Mouse (Mus musculus) erythroblast, adult 5-6 weeks (primary cell): ENCODE measurements around the gene Cacna1h. TPM values are rescaled to one million over a fixed set of nuclear protein-coding genes. Genes with fewer than 3 reads are reported as not detected.
A peak's percentile ranks its signal among the peaks of the same experiment; 100 is the strongest.

Experiments
- ATAC-seq: replicated peaks from 2 replicates; pipeline ENCODE4 v1.8.0; 2016; ENCODE audit warnings: moderate number of reproducible peaks, mild to moderate bottlenecking, moderate TSS enrichment, inconsistent platforms; ENCODE audit not compliant: poor library complexity, low FRiP score, severe bottlenecking
- total RNA-seq, 2 experiments: library from RNA; stranded (forward) in 1 of 2; stranded (reverse) in 1 of 2; fragments of 150-400 nt in 1 of 2; fragments of 200-764, 138-1000 nt in 1 of 2; gene quantifications; 2 replicates each; pipeline versions ENCODE4 v1.2.3 to v1.2.4; 2015 to 2017; ENCODE audit warnings: low replicate concordance in 2 of 2

The Cacna1h gene
- total RNA-seq, 2 experiments from 2014 or later: 0.43 TPM; not detected in 1

DNA sequence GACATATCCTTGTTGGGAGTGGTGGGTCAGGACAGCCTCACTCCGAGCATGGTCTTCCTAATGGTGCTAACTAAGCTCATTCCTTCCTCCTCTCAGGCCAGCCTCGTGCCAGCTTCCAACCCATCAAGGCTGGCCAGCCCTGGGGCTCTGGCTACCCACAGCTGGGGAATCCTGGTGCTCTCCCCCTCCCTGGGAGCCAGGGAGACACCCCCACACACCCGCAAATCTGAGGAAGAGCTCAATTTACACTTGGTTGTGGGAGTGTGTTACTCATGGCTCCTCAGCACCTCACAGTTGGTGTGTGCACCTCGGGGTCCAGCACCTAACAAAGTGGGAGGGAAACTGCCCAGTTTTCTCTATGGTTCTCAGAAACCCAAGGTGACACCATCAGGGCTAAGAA, 22.3 kb downstream of the Cacna1h start:
- ATAC-seq: no peak

GRCm38 (mm10) chr17:25410786-25411185, 22.8 kb downstream of the Cacna1h start:
- no peak for ATAC-seq

GRCm38 (mm10) chr17:25410180-25410579, 23.4 kb downstream of the Cacna1h start:
- ATAC-seq: no peak

- no peak for ATAC-seq
These were observed 24.0 kb downstream of the Cacna1h start for GRCm38 (mm10) chr17:25409621-25410020.

DNA sequence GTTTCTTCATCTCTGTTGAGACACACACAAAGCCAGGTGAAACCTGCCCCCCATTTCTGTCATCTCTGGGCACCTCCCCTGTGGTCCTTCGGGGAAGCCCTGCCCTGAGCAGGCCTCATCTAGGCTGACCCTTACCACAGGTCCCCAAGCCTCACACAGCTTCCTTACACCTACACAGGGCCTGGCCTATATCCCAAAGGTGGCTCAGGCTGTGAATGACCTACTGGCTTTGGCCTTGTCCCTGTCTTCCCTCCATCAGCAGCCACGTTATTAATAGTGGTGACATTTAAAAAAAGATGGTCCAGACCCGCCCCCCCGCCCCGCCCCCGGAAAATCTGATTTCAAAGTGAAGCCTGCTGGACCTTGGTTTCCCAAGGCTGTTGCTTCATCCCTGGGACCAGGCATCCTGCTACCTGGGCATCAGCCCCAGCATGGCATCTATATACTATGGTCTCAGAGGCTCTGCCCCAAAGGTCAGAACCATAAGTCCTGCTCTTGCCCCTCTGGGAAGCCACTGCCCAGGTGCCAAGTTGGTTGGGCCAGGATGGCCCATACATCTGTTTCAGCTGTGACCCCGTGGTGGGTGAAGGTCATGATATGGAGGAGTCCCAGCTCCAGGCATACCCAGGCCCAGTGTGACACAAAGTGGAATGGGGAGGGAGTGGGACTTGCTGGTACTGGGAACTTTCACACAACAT, 25.1 kb downstream of the Cacna1h start:
- no peak for ATAC-seq

- no peak for ATAC-seq
These were observed 26.2 kb downstream of the Cacna1h start for GRCm38 (mm10) chr17:25407352-25407751.

- ATAC-seq: no peak
These were observed 27.6 kb downstream of the Cacna1h start for GRCm38 (mm10) chr17:25406011-25406441.

- ATAC-seq: no peak
These were observed 28.2 kb downstream of the Cacna1h start for GRCm38 (mm10) chr17:25405224-25405895.

- ATAC-seq: no peak
These were observed 29.4 kb downstream of the Cacna1h start for GRCm38 (mm10) chr17:25404190-25404589.

DNA sequence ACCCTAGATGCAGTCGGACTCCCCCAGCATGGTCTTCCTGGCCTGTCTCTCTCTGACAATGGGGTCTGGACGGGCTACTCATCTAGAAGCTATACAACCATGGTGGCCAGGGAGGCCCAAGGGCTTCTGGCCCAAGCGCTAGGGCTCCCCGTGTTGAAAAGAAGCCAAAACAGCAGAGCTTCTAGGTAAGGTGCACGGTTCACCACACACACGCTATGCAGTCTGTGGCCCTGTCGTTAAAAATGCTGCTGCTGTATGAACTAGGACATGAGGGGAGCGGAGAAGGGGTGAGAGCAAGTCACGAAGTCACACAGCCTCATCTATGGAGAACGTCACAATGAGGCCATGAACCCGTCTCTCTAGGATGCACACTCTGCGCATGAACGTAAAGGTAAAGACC, 31.4 kb downstream of the Cacna1h start:
- ATAC-seq: no peak

- no peak for ATAC-seq
These were observed 32.1 kb downstream of the Cacna1h start for GRCm38 (mm10) chr17:25401491-25401890.

DNA sequence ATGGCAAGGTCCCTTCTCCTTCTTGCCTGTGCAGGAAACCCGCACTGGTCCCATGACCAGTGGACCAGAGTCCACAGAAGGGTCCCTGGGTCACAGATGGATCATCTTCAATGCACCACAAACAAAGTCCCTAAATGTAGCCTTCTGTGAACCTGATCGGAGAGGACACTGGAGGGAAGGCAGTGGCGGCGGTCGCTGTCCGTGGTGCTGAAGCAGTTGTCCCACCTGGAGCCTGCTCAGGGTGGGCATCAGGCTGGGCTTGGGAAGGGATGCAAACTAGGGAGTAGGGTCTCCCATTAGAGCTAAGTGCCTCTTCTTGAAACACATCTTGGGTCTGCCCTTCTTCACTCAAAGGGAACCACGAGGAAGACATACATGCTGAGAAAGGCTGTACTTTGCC, 33.1 kb downstream of the Cacna1h start:
- no peak for ATAC-seq

DNA sequence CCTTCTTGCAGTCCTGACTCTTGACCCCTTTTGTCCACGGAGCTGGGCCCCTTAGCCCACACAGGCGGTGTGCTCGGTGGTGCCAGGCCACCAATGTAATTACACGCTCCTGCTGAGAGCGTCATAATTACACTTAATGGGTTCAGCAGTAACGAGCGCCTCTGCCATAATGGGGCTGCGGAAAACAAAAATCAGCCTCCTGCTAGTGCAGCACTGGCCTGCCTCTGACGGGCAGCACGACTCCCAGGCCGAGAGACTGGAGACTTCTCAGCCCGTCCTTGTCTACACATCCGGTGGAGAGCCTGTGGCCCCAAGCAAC, 35.1 kb downstream of the Cacna1h start:
- ATAC-seq: no peak

- peak; percentile 79 for ATAC-seq
These were observed 35.6 kb downstream of the Cacna1h start for GRCm38 (mm10) chr17:25397804-25398519.

- no peak for ATAC-seq
These were observed 39.1 kb downstream of the Cacna1h start for GRCm38 (mm10) chr17:25394526-25394925.

DNA sequence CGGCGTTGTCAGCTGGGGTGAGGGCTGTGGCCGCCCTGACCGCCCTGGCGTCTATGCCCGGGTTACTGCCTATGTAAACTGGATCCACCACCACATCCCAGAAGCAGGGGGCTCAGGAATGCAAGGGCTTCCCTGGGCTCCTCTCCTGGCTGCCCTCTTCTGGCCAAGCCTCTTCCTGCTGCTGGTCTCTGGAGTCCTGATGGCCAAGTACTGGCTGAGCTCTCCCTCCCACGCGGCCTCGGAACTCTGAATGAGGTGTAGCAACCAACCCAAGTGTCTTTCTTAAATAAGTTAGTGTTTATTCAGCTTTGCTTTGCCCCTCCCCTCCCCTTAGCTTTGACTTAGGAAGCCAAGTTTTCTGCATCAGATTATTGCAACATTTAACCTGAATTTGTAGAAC, 59.6 kb downstream of the Cacna1h start:
- ATAC-seq: no peak

DNA sequence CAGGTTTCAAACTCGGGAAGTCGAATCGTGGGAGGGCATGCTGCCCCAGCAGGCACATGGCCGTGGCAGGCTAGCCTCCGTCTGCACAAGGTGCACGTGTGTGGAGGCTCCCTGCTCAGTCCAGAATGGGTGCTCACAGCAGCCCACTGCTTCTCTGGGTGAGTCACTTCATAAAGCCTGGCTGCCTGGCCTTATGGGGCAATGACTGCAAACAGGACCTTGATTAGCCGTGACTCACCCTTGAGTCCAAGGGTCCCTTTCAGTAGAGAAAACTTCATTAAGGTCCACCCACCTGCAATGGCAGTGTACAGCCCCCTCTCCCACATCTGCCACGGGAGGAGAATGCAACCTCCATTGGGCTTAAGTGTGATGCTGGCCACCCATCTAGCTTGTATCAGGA, 61.1 kb downstream of the Cacna1h start:
- ATAC-seq: no peak

- ATAC-seq: no peak
These were observed 64.6 kb downstream of the Cacna1h start, which contains the start of gene Tpsg1 for GRCm38 (mm10) chr17:25368973-25369372. Tpsg1 (plus strand) TSS chr17:25369273.

DNA sequence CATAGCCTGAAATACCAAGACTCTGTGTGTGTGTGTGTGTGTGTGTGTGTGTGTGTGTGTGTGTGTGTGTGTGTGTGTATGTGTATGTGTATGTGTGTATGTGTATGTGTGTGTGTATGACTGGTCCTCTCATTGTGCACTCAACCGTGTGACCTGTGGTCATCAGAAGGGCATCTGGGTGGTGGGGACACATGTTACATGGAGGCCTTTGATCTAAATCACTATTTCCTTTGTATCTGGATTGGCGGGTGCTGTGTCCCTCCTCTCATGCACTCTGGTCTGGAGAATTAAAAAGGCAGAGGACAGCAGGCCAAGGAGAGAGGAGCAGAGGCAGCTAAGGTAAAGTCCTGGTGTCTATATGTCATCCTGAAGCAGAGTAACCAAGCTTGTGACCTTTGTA, 67.6 kb downstream of the Cacna1h start, which contains the start of gene Tpsb2:
Gene Tpsb2 (plus strand): TSS at position 301 of the 400 bp plus-strand sequence.
- ATAC-seq: no peak

GRCm38 (mm10) chr17:25363726-25364125, 69.9 kb downstream of the Cacna1h start:
- ATAC-seq: peak; percentile 47; the same call in 1 of the 2 replicates

DNA sequence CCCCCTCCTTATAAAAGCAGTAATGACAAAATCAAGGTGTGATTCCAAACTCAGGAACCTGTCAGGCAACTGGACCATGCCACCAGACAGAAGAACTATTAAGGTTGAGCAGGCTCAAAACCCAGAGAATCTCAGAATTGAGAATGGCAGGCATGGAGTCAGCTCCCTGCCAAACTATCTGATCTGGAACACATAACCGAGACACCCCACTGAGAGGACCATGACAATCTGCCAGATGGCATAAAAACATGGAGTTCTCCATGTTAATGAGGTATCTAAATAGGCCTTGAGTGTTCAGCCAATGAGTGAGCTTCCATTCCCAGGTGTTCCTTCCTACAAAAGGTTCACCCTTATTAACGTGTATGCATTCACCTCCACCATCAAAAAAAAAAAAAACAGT, 72.3 kb downstream of the Cacna1h start:
- ATAC-seq: no peak
